Mouse (Mus musculus) liver, embryonic 16.5 days (tissue): ENCODE data around the gene Gm3233. TPM values are rescaled to one million over a fixed set of nuclear protein-coding genes. Genes with fewer than 3 reads are reported as not detected.
"Not testable (repeated sequence)": the region's sequence is repeated elsewhere in the genome, so short reads cannot be mapped to it uniquely, and the experiment has no call there.

Experiments used
- ATAC-seq: fragments of 200-750 bp; cut with Nextera tagmentation; 2 replicates; pipeline ENCODE4 v1.8.0; 2017; ENCODE audit warnings: low read depth, mild to moderate bottlenecking, moderate number of reproducible peaks, moderate library complexity
- H3K27ac ChIP-seq: fragments of 300-500 bp; sonication (generic); 2 replicates; pipeline ENCODE4 v1.5.1; 2014; ENCODE audit warnings: mild to moderate bottlenecking, low read length
- H3K27me3 ChIP-seq: fragments of 300-500 bp; sonication (generic); 2 replicates; pipeline ENCODE4 v1.6.1; 2014; ENCODE audit warnings: low read depth, low read length, mixed read lengths; ENCODE audit not compliant: control insufficient read depth, insufficient read depth
- H3K36me3 ChIP-seq: fragments of 300-500 bp; sonication (generic); 2 replicates; pipeline ENCODE4 v1.6.1; 2014; ENCODE audit warnings: mild to moderate bottlenecking; ENCODE audit not compliant: control insufficient read depth, insufficient read depth
- H3K4me1 ChIP-seq: fragments of 300-500 bp; sonication (generic); 2 replicates; pipeline ENCODE4 v1.6.1; 2014; ENCODE audit warnings: low read depth, low read length, mixed read lengths; ENCODE audit not compliant: control insufficient read depth
- H3K4me2 ChIP-seq: fragments of 300-500 bp; sonication (generic); 2 replicates; pipeline ENCODE4 v1.6.1; 2014; ENCODE audit warnings: low read depth, low read length, mixed read lengths
- H3K4me3 ChIP-seq: fragments of 300-500 bp; sonication (generic); 2 replicates; pipeline ENCODE4 v1.5.1; 2014; ENCODE audit warnings: low read depth, mild to moderate bottlenecking, low read length
- H3K9ac ChIP-seq: fragments of 300-500 bp; sonication (generic); 2 replicates; pipeline ENCODE4 v1.6.1; 2014; ENCODE audit warnings: low read depth, low read length
- H3K9me3 ChIP-seq: fragments of 300-500 bp; sonication (generic); replicated peaks from 2 replicates; pipeline ENCODE4 v1.6.1; 2016; ENCODE audit warnings: low read length; ENCODE audit not compliant: control insufficient read depth
- WGBS: fragments of 180-500 bp; shearing (Covaris S2); extraction: QIAGEN DNeasy Blood & Tissue Kit; methylation state at CpG from one replicate; pipeline ENCODE4 v1.1.7; 2014; ENCODE audit not compliant: insufficient replicate concordance; 5-methylcytosine and 5-hydroxymethylcytosine counted together
- polyA plus RNA-seq: library from polyadenylated mRNA; unstranded; fragments of >200 nt; fragmentation: Nextera tagmentation; extraction: Ambion mirVana; gene quantifications from 2 replicates; pipeline ENCODE4 v1.2.1, GENCODE M21; 2015

Gm3233 gene
- polyA plus RNA-seq, 1 experiment from 2014 or later, result not detected

DNA sequence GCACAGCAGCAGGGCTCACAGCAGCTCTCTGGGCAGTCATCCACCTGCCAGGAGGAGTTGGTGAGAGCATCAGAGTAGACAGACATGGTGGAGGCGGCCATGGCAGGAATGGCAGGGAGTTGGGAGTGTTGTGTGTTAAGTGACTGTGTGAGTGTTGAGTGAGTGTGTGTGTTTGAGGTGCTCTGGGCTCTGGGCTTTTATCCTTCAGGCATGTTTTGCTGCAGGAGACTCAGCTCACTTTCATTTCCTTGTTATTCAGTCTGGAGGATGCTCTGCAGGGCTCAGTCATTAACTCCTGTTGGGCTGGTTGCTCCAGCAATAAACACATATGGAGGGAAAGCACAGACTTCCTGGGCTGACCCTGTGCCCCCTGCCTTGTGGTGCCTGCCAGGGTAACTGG lies 23.0 kb upstream of the Gm3233 start, which contains the start of gene Gm3250:
Gm3250 (minus strand) TSS at position 101 of the 400 bp plus-strand sequence.
- WGBS, result 50% methylated on average over 1 of the region's 1 CpGs
- not testable (repeated sequence) for ATAC-seq

DNA sequence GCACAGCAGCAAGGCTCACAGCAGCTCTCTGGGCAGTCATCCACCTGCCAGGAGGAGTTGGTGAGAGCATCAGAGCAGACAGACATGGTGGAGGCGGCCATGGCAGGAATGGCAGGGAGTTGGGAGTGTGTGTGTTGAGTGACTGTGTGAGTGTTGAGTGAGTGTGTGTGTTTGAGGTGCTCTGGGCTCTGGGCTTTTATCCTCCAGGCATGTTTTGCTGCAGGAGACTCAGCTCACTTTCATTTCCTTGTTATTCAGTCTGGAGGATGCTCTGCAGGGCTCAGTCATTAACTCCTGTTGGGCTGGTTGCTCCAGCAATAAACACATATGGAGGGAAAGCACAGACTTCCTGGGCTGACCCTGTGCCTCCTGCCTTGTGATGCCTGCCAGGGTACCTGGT lies 17.4 kb upstream of the Gm3233 start, which contains the start of gene Gm7138:
Gm7138 (minus strand) TSS at position 101 of the 400 bp plus-strand sequence.
- not testable (repeated sequence) for H3K36me3 ChIP-seq, H3K27ac ChIP-seq, H3K9me3 ChIP-seq, H3K9ac ChIP-seq, H3K27me3 ChIP-seq, H3K4me3 ChIP-seq, H3K4me2 ChIP-seq, H3K4me1 ChIP-seq, ATAC-seq
- 57% methylated on average over 1 of the region's 1 CpGs for WGBS

More for the DNA sequence above, 23.0 kb upstream of the Gm3233 start, which contains the start of gene Gm3250:
- not testable (repeated sequence) for H3K4me3 ChIP-seq, H3K9ac ChIP-seq, H3K27ac ChIP-seq, H3K36me3 ChIP-seq, H3K4me2 ChIP-seq, H3K9me3 ChIP-seq, H3K27me3 ChIP-seq, H3K4me1 ChIP-seq

GRCm38 (mm10) chr10:77772142-77772541 lies 12.7 kb upstream of the Gm3233 start:
- not testable (repeated sequence) for H3K9me3 ChIP-seq, H3K9ac ChIP-seq, H3K36me3 ChIP-seq, H3K27ac ChIP-seq, H3K27me3 ChIP-seq, H3K4me2 ChIP-seq, H3K4me3 ChIP-seq, H3K4me1 ChIP-seq, ATAC-seq
- 50% methylated on average over 1 of the region's 3 CpGs for WGBS

DNA sequence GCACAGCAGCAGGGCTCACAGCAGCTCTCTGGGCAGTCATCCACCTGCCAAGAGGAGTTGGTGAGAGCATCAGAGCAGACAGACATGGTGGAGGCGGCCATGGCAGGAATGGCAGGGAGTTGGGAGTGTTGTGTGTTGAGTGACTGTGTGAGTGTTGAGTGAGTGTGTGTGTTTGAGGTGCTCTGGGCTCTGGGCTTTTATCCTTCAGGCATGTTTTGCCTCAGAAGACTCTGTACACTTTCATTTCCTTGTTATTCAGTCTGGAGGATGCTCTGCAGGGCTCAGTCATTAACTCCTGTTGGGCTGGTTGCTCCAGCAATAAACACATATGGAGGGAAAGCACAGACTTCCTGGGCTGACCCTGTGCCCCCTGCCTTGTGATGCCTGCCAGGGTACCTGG lies 11.7 kb upstream of the Gm3233 start, which contains the start of gene Gm3238:
Gm3238 (minus strand) TSS at position 101 of the 400 bp plus-strand sequence.
- not testable (repeated sequence) for H3K27ac ChIP-seq, H3K4me1 ChIP-seq, H3K4me2 ChIP-seq, H3K27me3 ChIP-seq, H3K36me3 ChIP-seq, H3K4me3 ChIP-seq, H3K9me3 ChIP-seq, ATAC-seq, H3K9ac ChIP-seq
- WGBS, result no CpG with 5 or more reads among the region's 1 CpGs

DNA sequence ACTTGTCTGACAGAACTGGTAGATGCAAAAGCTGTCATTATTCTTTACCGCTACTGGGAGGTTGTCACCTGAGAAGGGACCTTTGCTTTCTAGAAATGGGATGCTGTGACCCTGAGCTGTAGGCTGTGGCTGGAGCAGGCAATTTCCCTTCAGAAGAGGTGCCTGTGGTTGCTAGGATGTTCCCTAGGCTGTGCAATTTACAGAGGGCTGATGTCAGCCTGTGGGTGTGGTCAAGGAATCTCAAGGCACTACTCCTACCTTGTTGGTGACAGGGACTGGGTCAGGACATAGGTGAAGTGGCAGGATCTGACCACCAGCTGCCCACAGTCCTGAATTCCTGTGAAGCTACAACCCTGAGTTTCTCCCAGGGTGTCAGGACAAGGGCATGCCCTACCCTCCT lies 10.2 kb upstream of the Gm3233 start:
- Histone ChIP-seq H3K4me3 (no peak overlapping the region), H3K9ac (no peak overlapping the region), H3K4me1 (no peaks in the 10 kb centered on the region), H3K9me3 (no peaks in the 10 kb centered on the region), H3K27me3 (no peaks in the 10 kb centered on the region), H3K27ac (no peak overlapping the region), H3K4me2 (no peak overlapping the region), H3K36me3 (no peaks in the 10 kb centered on the region)
- no peak for ATAC-seq
- WGBS, result 67% methylated on average over 1 of the region's 1 CpGs

GRCm38 (mm10) chr10:77753448-77753847 lies 6.0 kb downstream of the Gm3233 start:
- Histone ChIP-seq H3K9ac (no peak overlapping the region), H3K4me1 (no peaks in the 10 kb centered on the region), H3K27ac (no peak overlapping the region), H3K27me3 (no peaks in the 10 kb centered on the region), H3K4me3 (no peak overlapping the region), H3K4me2 (no peak overlapping the region), H3K36me3 (no peaks in the 10 kb centered on the region), H3K9me3 (no peaks in the 10 kb centered on the region)
- no peak for ATAC-seq

DNA sequence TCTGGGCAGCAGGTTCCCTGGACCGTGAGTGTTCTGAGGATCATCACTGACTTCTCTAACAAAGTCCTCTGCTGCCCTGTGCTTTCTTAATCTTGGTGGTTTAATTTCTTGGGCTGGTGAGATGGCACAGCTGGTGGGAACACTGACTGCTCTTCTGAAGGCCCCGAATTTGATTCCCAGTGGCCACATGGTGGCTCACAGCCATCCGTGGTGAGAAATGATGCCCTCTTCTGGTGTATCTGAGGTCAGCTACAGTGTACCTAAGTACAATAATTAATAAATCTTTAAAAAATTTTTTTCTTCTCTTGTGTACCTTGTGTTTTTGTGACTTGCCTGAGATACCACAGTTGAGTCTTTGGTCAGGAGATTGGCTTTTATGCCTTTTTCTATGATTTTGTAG lies 7.2 kb downstream of the Gm3233 start:
- ATAC-seq, H3K4me2 ChIP-seq, H3K36me3 ChIP-seq, H3K27me3 ChIP-seq, H3K27ac ChIP-seq, H3K4me1 ChIP-seq, H3K9me3 ChIP-seq, H3K4me3 ChIP-seq, H3K9ac ChIP-seq: not testable (repeated sequence)
- WGBS, result 41% methylated on average over 3 of the region's 3 CpGs

- not testable (repeated sequence) for H3K4me3 ChIP-seq, H3K36me3 ChIP-seq, H3K4me1 ChIP-seq, H3K27me3 ChIP-seq, ATAC-seq, H3K9ac ChIP-seq, H3K4me2 ChIP-seq, H3K27ac ChIP-seq, H3K9me3 ChIP-seq
- 44% methylated on average over 1 of the region's 1 CpGs for WGBS
These were observed 8.2 kb downstream of the Gm3233 start, which contains the start of gene Gm9736 for GRCm38 (mm10) chr10:77751254-77751653. Gene Gm9736, minus strand, starts transcription at chr10:77751354.

GRCm38 (mm10) chr10:77750686-77751085 lies 8.8 kb downstream of the Gm3233 start:
- not testable (repeated sequence) for H3K9me3 ChIP-seq, H3K4me1 ChIP-seq, H3K27ac ChIP-seq, H3K9ac ChIP-seq, ATAC-seq, H3K27me3 ChIP-seq, H3K36me3 ChIP-seq, H3K4me3 ChIP-seq, H3K4me2 ChIP-seq
- WGBS, result 50% methylated on average over 1 of the region's 1 CpGs
